Mouse (Mus musculus) embryo, embryonic 9.5 days (tissue): ENCODE measurements around the gene Cpm.

Source experiments
- DNase-seq: peaks from one replicate; pipeline ENCODE4 v3.0.0-alpha.2; 2017; ENCODE audit errors: extremely low spot score

Gene Cpm

DNA sequence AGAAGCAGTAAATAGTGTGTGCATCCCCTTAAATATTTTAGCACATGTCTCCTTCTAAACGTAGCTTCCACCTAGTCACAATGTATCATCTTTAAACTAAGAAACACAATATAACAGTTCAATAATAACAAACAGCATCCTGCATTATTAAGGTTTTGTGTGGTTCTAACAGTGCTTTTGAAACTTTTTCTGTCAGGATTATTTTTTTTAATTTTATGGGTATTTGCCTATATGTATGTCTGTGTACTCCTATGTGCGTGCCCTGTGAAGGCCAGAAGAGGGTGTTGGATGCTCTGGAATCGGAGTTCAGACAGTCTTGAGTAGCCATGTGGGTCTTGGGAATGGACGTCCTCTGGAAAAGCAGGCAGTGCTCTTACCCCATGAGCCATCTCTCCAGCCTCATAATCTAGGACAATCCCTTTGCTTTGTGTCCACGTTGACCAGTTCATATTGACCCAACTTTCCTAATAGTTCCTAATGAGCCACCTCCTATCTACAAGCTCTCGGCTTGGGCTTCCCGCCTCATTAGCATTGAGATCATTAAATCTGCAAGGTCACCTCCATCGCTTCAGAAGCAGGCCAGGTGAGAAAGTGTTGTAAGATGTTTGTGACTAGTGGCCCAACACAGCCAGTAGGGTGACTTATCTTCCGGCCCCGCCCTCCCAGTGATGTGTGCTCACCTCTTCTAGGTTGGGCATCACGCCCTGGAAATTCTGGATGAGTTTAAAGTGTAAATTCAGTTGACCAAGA lies 20.2 kb downstream of the Cpm start:
- DNase-seq = no peak

GRCm38 (mm10) chr10:117650042-117650655 lies 20.8 kb downstream of the Cpm start:
- DNase-seq = no peak

DNA sequence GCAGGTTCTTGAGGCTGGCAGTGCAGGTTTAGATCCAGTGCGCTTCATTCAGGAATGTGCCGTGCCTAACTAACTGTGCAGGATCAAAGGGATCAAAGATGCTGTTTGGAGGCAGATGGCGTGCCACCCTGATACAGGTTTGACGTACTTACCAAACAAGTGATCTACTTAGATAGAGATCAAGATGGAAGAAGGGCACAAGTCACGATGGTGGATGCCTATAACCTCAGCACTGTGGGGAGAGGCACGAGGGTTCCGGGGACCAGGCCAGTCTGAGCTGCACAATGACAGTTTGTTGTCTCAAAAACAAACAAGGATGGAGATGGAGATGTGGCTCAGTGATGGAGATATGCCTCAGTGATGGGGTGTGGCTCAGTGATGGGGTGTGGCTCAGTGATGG lies 21.4 kb downstream of the Cpm start:
- no peak for DNase-seq

DNA sequence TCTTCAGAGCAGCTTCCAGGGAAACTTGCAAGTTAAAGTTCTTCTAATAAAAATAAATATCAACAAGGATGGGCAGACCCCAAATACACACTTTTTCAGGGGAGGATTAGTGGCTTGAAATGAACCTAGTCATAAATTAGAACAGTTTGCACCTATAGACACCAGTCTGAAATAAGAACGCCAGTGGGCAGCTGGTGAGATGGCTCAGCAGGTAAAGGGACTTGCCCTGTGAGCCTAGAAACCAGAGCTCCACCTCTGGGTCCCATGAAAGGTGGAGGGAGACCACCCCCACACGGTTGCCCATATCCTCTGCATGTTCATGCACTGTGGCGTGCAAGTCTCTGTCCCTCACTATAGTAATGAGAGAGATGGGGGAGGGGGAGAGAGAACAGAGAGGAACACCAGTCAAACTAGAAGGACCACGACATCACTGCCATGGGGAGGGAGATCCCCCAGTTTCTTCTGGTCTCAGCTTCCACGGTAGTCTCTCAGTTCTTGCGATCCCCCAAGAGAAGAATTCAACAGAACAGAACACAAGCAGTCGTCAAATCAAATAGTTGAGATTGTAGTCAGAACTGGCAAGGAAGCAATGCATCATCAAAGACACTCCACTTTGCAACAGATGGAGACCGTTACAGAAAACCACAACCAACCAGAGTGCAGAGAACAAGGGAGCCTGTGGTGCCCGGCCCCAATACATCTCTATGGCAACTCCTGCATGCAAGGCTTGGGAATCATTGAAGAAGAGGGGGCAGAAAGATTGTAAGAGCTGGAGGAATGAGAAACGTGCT lies 22.5 kb downstream of the Cpm start:
- DNase-seq = no peak

GRCm38 (mm10) chr10:117652378-117652774 lies 23.1 kb downstream of the Cpm start:
- DNase-seq = no peak

DNA sequence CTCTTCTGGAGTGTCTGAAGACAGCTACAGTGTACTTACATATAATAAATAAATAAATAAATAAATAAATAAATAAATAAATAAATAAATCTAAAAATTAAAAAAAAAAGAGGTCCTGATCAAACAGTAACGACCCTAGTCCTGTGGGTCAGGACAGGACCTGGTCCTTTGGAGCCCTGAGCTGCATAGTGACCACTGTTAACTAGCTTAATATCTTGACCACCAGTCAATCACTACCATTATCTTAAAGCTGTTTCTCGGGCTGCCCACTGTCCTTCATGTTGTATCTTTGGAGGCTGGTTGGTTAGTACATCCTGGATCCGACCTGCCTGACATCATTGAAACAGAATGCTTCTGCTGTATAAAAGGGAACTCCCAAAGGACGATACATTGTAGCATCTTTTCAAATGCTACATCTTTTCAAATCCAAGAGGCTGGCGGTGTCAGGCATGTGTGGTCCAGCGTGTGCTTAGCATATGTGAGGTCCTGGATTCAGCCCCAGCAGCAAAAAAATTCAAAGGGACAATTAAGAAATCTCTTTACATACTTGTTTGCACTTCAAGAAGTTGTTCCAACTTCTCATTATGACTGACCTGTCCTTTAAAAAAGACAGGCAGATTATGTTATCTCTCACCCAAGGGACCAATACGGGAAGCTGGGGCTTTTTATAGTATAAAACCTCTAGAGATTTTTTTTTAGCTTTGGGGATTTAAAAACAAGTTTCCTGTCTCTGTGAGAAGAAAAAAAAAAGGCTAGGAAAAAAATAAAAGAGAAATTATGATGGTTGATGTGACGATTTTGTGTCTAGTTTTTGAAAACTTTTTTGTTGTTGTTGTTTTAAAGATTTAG lies 23.9 kb downstream of the Cpm start:
- DNase-seq = no peak

DNA sequence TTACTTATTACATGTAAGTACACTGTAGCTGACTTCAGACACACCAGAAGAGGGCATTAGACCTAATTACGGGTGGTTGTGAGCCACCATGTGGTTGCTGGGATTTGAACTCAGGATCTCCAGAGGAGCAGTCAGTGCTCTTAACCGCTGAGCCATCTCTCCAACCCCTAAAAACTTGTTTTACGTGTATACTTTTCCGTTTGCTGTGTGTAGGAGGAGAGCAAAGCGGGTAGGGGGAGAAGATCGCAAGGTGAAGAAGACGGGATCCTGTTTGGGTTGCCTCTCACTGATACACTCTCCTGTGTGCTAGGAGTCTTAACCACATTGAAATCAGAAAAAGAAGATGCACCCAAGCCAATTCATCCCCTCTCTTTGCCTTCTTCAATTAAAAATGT lies 24.5 kb downstream of the Cpm start:
- no peak for DNase-seq

- no peak for DNase-seq
Measured at GRCm38 (mm10) chr10:117654576-117655123, 25.4 kb downstream of the Cpm start.

DNA sequence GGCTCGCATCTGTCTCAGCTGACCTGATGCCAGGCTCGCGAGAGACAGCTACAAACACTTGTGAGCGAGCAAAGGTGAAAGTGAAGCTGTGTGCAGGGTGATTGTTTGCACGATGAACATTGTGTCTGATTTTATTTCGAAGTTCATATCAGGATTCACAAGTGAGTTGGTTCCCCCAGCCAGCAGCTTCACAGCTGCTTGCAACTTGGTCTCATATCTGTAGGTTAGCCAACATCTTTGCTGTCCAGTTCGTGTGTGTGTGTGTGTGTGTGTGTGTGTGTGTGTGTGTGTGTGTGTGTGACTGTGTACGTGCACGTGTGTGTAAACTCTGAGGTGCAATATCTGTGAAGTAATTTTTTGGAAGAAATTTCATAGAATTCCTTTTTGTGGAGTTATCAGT lies 26.2 kb downstream of the Cpm start:
- DNase-seq = no peak

GRCm38 (mm10) chr10:117655908-117656661 lies 26.8 kb downstream of the Cpm start:
- DNase-seq = no peak

DNA sequence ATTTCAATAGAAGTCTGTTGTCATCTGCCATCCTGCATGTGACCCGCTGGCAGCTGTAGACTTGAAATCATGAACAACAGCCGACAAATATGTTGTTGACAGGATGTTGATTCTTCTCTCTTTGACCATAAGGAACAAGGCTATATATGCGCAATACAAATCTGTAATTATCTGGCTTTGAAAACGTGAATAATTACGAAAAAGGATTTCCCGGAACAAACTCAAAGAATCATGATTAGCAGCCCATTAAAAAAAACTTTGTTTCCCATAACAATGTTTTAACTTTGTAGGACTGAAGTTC lies 27.3 kb downstream of the Cpm start:
- no peak for DNase-seq

DNA sequence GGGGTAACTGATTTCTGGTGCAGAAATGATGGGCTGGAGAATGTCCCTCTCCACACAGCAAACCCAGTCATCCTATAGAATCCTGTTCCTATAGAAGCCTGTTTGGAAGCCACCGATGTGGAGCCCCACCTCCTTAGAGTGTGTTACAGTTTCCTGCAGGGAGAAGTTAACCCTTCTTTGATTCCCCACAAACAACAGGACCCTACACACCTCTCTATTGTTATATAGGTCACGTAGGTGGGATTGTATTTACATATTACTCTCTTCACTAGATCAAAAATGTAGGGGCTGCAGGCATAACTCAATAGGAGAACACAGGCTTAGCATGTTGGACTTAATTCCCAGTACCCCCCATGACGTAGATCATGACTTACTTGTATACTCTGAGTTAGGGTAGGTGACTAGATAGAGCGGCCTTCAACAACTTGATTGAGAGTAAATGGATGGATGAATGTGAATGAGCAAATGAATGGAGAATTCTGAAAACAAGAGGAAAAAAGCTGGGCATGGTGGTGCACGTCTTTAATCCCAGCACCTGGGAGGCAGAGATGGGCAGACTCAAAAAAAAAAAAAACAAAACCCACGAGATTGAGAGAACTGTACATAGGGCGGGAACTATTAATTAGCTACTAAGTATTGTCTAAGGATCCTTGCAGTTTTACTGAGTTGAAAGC lies 27.8 kb downstream of the Cpm start:
- no peak for DNase-seq

DNA sequence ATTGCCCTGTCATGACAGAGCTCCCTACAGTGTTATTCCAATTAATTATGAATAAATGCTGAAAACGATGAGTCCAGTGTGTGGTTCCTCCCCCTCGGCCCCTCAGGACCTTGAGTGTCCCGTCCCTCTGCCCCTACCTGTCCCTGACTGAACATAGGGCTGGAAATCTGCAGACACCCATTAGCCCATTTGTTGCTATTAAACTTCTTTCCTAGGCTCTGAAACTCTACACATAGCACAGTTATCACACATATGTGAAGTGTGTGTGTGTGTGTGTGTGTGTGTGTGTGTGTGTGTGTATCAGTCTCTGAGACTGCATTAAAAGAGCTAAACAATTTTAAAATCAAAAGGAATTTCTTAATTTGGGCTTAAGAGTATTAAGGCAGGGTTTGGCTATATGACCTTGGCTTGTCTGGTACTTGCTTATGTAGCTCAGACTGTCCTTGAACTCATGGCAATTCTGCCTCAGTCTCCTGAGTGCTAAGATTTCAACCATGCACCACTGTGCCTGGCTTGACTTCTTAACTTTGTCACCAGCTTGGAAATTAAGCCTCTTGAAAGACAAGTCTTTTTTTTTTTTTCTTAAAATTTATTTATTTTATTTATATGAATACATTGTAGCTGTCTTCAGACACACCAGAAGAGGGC lies 28.5 kb downstream of the Cpm start:
- no peak for DNase-seq

DNA sequence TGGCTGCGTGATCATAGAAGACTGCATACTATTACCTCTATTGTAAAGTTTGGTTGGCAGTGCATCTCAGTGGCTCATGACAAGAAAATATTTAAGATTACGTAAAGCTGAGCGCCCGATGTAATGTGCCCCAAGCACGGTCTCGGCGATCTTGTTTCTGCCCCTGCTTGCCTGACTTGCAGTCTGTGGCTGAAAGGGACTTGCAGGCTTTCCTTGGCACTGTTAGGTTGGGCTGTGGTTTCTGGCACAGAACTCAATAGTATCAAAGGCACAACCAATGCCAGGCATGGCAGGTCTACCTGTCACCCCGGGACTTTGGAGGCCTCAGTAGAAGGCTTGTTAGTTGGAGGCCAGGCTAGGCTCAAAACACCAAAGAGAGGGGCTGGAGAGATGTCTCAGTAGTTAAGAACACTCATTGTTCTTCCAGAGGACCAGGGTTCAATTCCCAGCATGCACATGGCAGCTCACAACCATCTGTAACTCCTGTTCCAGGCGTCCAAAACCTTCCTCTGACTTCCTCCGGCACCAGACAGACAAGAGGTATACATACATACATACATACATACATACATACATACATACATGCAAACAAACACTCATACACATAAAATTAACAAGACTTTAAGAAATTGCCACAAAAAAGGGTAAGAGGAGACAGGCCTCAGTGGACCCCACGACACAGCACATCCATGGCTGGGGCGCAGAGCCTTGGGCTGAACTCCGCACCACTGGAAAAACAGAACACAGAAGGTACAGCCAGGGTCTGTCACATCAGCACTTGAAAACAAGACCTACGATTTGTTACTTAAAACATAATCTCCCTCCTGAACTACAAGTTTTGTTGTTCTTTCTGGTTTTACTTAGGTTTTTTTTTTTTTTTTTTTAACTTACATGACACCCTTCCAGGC lies 29.5 kb downstream of the Cpm start:
- no peak for DNase-seq

GRCm38 (mm10) chr10:117659430-117659813 lies 30.1 kb downstream of the Cpm start:
- no peak for DNase-seq

- DNase-seq = no peak
Measured at GRCm38 (mm10) chr10:117659819-117660218, 30.5 kb downstream of the Cpm start.

- DNase-seq = no peak
Measured at GRCm38 (mm10) chr10:117662316-117663055, 33.2 kb downstream of the Cpm start.
